Mouse (Mus musculus): Measurements from ENCODE around the gene Rita1.

GRCm38 (mm10) chr5:120578504-120579081 lies 33.8 kb downstream of the Rita1 start:
- TF ChIP-seq POLR2A (IDR thresholded peaks at IDR 0.05; ENCODE audit: insufficient read depth, low read length): no peak
- no peak for TF ChIP-seq EP300 (IDR thresholded peaks at IDR 0.05; ENCODE audit: insufficient read depth, low read depth, low read length)
- no peak for TF ChIP-seq CTCF (IDR thresholded peaks at IDR 0.05; ENCODE audit: low read depth, low read length)
